Mouse (Mus musculus) gastrocnemius, postnatal 10 days (tissue): Measurements from ENCODE around the gene Obox5. TPM values are rescaled to one million over a fixed set of nuclear protein-coding genes. Genes with fewer than 3 reads are reported as not detected.
"Not testable (repeated sequence)": the region's sequence is repeated elsewhere in the genome, so short reads cannot be mapped to it uniquely, and the experiment has no call there.

Source experiments
- DNase-seq: peaks from one replicate; pipeline ENCODE4 v3.0.0; 2021; ENCODE audit warnings: mixed read lengths
- long read RNA-seq, 2 experiments: library from polyadenylated mRNA; stranded (forward); transcript quantifications; one replicate each; pipeline ENCODE4 v2.0.0; 2021
- total RNA-seq, 2 experiments: library from RNA; stranded (reverse); gene quantifications; 2 replicates each; pipeline ENCODE4 v1.2.3; 2021

Obox5 gene
- total RNA-seq, result not detected
- long read RNA-seq, experiment 1, result 0 reads
- long read RNA-seq, experiment 2, result 0 reads

- not testable (repeated sequence) for DNase-seq
These were observed at the start of gene Obox5 for GRCm38 (mm10) chr7:15749831-15750230. TSS of gene Obox5 (plus strand) at chr7:15750131.

GRCm38 (mm10) chr7:15749296-15749695 lies 635 bp upstream of the Obox5 start:
- DNase-seq, result not testable (repeated sequence)

Other genes with a start within 250 kb of the Obox5 start
- not detected for gene Obox3, start 110.2 kb upstream of the Obox5 start, total RNA-seq
- not detected for gene Obox6, start 89.5 kb downstream of the Obox5 start, total RNA-seq
- not detected for gene Crx, start 129.8 kb downstream of the Obox5 start, total RNA-seq
- gene Crxos, start 132.5 kb downstream of the Obox5 start, total RNA-seq, result not detected
- 100 to 1,000 TPM; 672 to 685 TPM for gene Selenow, start 172.3 kb downstream of the Obox5 start, total RNA-seq
- gene Nop53, start 195.9 kb downstream of the Obox5 start, total RNA-seq, result 100 to 1,000 TPM; 135 to 141 TPM
- 100 to 1,000 TPM; 110 to 126 TPM for gene Ehd2, start 217.4 kb downstream of the Obox5 start, total RNA-seq